Mouse (Mus musculus) liver, embryonic 11.5 days (tissue): ENCODE results near the gene Crim1. TPM values are rescaled to one million over a fixed set of nuclear protein-coding genes. Genes with fewer than 3 reads are reported as not detected.

Source experiments
- ATAC-seq: fragments of 200-750 bp; cut with Nextera tagmentation; replicated peaks from 2 replicates; pipeline ENCODE4 v1.8.0; 2017; ENCODE audit warnings: moderate number of reproducible peaks, mild to moderate bottlenecking, moderate TSS enrichment, moderate library complexity; ENCODE audit not compliant: low FRiP score
- DNase-seq: peaks from one replicate; pipeline ENCODE4 v3.0.0-alpha.2; 2017; ENCODE audit warnings: low spot score
- H3K27ac ChIP-seq: fragments of 300-500 bp; sonication (generic); 2 replicates; pipeline ENCODE4 v1.5.1; 2014; ENCODE audit warnings: mild to moderate bottlenecking, low read depth, low read length, control low read depth
- H3K27me3 ChIP-seq: fragments of 300-500 bp; sonication (generic); replicated peaks from 2 replicates; pipeline ENCODE4 v1.6.1; 2014; ENCODE audit warnings: low read length, mixed read lengths; ENCODE audit not compliant: control insufficient read depth, insufficient read depth
- H3K36me3 ChIP-seq: fragments of 300-500 bp; sonication (generic); 2 replicates; pipeline ENCODE4 v1.6.1; 2014; ENCODE audit warnings: mild to moderate bottlenecking, low read length, moderate library complexity, mixed read lengths; ENCODE audit not compliant: control insufficient read depth, insufficient read depth
- H3K4me1 ChIP-seq: fragments of 300-500 bp; sonication (generic); replicated peaks from 2 replicates; pipeline ENCODE4 v1.6.1; 2014; ENCODE audit warnings: low read length, mixed read lengths; ENCODE audit not compliant: control insufficient read depth, insufficient read depth
- H3K4me2 ChIP-seq: fragments of 300-500 bp; sonication (generic); 2 replicates; pipeline ENCODE4 v1.6.1; 2014; ENCODE audit warnings: mild to moderate bottlenecking, control low read depth, moderate library complexity
- H3K4me3 ChIP-seq: fragments of 300-500 bp; sonication (generic); 2 replicates; pipeline ENCODE4 v1.5.1; 2014; ENCODE audit warnings: low read depth, low read length, control low read depth
- H3K9ac ChIP-seq: fragments of 300-500 bp; sonication (generic); 2 replicates; pipeline ENCODE4 v1.6.1; 2014; ENCODE audit warnings: low read depth, low read length, control low read depth
- H3K9me3 ChIP-seq: fragments of 300-500 bp; sonication (generic); 2 replicates; pipeline ENCODE4 v1.6.1; 2016; ENCODE audit warnings: low read length, inconsistent platforms, mixed read lengths; ENCODE audit not compliant: control insufficient read depth
- WGBS: fragments of 180-500 bp; shearing (Covaris S2); extraction: QIAGEN DNeasy Blood & Tissue Kit; methylation state at CpG from one replicate; pipeline ENCODE4 v1.1.7; 2014; 5-methylcytosine and 5-hydroxymethylcytosine counted together
- polyA plus RNA-seq: library from polyadenylated mRNA; unstranded; fragments of >200 nt; fragmentation: Nextera tagmentation; extraction: Ambion mirVana; gene quantifications from 2 replicates; pipeline ENCODE4 v1.2.1, GENCODE M21; 2014

Crim1 gene
- 1.9 and 2.7 TPM in 2 replicates for polyA plus RNA-seq

- peaks cover 11% of the 10 kb centered on the region for H3K4me1 ChIP-seq
- WGBS = under 1% methylated on average over 80 of the region's 90 CpGs
- peak within 1 kb of the TSS; percentile 72 for H3K9ac ChIP-seq
- H3K27ac ChIP-seq = peak within 1 kb of the TSS; percentile 79
- DNase-seq (peak; percentile 82), ATAC-seq (peak; percentile 79)
- H3K27me3 ChIP-seq = peaks cover 3% of the 10 kb centered on the region; the same call in 1 of the 2 replicates
- H3K9me3 ChIP-seq = no peaks in the 10 kb centered on the region
- peak within 1 kb of the TSS; percentile 94 for H3K4me2 ChIP-seq
- H3K36me3 ChIP-seq = no peaks in the 10 kb centered on the region
- H3K4me3 ChIP-seq = peak within 1 kb of the TSS; percentile 64
Observed at GRCm38 (mm10) chr17:78199626-78200560, at the start of gene Crim1. Crim1 (plus strand) TSS chr17:78200248.

GRCm38 (mm10) chr17:78151479-78152282 lies 48.4 kb upstream of the Crim1 start:
- ATAC-seq (no peak), DNase-seq (no peak)
- no peaks in the 10 kb centered on the region for H3K4me1 ChIP-seq
- no peak overlapping the region for H3K4me2 ChIP-seq
- H3K36me3 ChIP-seq = no peaks in the 10 kb centered on the region
- no peak overlapping the region for H3K9ac ChIP-seq
- H3K4me3 ChIP-seq = no peak overlapping the region
- no peak overlapping the region for H3K27ac ChIP-seq
- H3K27me3 ChIP-seq = no peaks in the 10 kb centered on the region
- H3K9me3 ChIP-seq = no peaks in the 10 kb centered on the region
- 75% methylated on average over 13 of the region's 13 CpGs for WGBS

GRCm38 (mm10) chr17:78163278-78163677 lies 36.8 kb upstream of the Crim1 start:
- H3K27me3 ChIP-seq = no peaks in the 10 kb centered on the region
- 25% methylated on average over 5 of the region's 5 CpGs for WGBS
- no peak for DNase-seq

GRCm38 (mm10) chr17:78163724-78164236 lies 36.3 kb upstream of the Crim1 start:
- 0 out of 2 replicates have a peak, but pooled peaks have one; percentile 39 for ATAC-seq
- Histone ChIP-seq H3K36me3 (no peaks in the 10 kb centered on the region), H3K4me3 (no peak overlapping the region), H3K4me1 (no peaks in the 10 kb centered on the region), H3K4me2 (no peak overlapping the region), H3K27ac (no peak overlapping the region), H3K27me3 (no peaks in the 10 kb centered on the region), H3K9ac (no peak overlapping the region), H3K9me3 (no peaks in the 10 kb centered on the region)
- 54% methylated on average over 10 of the region's 10 CpGs for whole genome bisulfite sequencing
- DNase-seq = no peak

More at GRCm38 (mm10) chr17:78163278-78163677, 36.8 kb upstream of the Crim1 start:
- no peak overlapping the region for H3K4me2 ChIP-seq
- H3K4me3 ChIP-seq = no peak overlapping the region
- H3K9ac ChIP-seq = no peak overlapping the region
- no peaks in the 10 kb centered on the region for H3K4me1 ChIP-seq
- H3K9me3 ChIP-seq = no peaks in the 10 kb centered on the region
- H3K27ac ChIP-seq = no peak overlapping the region
- ATAC-seq = peak; percentile 67
- H3K36me3 ChIP-seq = no peaks in the 10 kb centered on the region

- ATAC-seq (no peak), DNase-seq (no peak)
- Histone ChIP-seq H3K4me3 (no peak overlapping the region), H3K9me3 (no peaks in the 10 kb centered on the region), H3K4me1 (no peaks in the 10 kb centered on the region), H3K4me2 (no peak overlapping the region), H3K27me3 (no peaks in the 10 kb centered on the region), H3K9ac (no peak overlapping the region), H3K36me3 (no peaks in the 10 kb centered on the region), H3K27ac (no peak overlapping the region)
Observed at GRCm38 (mm10) chr17:78165855-78166254, 34.2 kb upstream of the Crim1 start.

GRCm38 (mm10) chr17:78166566-78166965 lies 33.5 kb upstream of the Crim1 start:
- H3K27ac ChIP-seq = no peak overlapping the region
- WGBS = 76% methylated on average over 4 of the region's 4 CpGs
- no peaks in the 10 kb centered on the region for H3K9me3 ChIP-seq
- no peak overlapping the region for H3K9ac ChIP-seq
- ATAC-seq (no peak), DNase-seq (no peak)
- H3K4me1 ChIP-seq = no peaks in the 10 kb centered on the region
- H3K4me3 ChIP-seq = no peak overlapping the region
- no peak overlapping the region for H3K4me2 ChIP-seq
- no peaks in the 10 kb centered on the region for H3K27me3 ChIP-seq
- no peaks in the 10 kb centered on the region for H3K36me3 ChIP-seq

GRCm38 (mm10) chr17:78172371-78172770 lies 27.7 kb upstream of the Crim1 start:
- DNase-seq = no peak
- WGBS = 61% methylated on average over 2 of the region's 2 CpGs

GRCm38 (mm10) chr17:78180766-78181165 lies 19.3 kb upstream of the Crim1 start:
- Histone ChIP-seq H3K4me2 (no peak overlapping the region), H3K4me1 (no peaks in the 10 kb centered on the region), H3K9me3 (no peaks in the 10 kb centered on the region), H3K36me3 (no peaks in the 10 kb centered on the region), H3K27me3 (no peaks in the 10 kb centered on the region), H3K27ac (no peak overlapping the region), H3K4me3 (no peak overlapping the region), H3K9ac (no peak overlapping the region)
- 89% methylated on average over 6 of the region's 6 CpGs for WGBS
- DNase-seq = no peak
- no peak for ATAC-seq

More at GRCm38 (mm10) chr17:78172371-78172770, 27.7 kb upstream of the Crim1 start:
- no peak for ATAC-seq
- no peak overlapping the region for H3K4me2 ChIP-seq
- H3K36me3 ChIP-seq = no peaks in the 10 kb centered on the region
- no peaks in the 10 kb centered on the region for H3K4me1 ChIP-seq
- no peak overlapping the region for H3K27ac ChIP-seq
- H3K9ac ChIP-seq = no peak overlapping the region
- H3K27me3 ChIP-seq = no peaks in the 10 kb centered on the region
- no peaks in the 10 kb centered on the region for H3K9me3 ChIP-seq
- no peak overlapping the region for H3K4me3 ChIP-seq
